ENCODE assay signal across 13 mouse cellular contexts in genomic region chr6:52507171-52507570, GRCm38 (mm10).
DNase-seq lines count a peak whose midpoint lies in the region; ATAC-seq lines count a peak whose summit lies in the region.
"Had no signal": no experiment of that assay in that cellular context is flagged by ENCODE, and none has a peak within 500 bp of the region (broad histone marks: within the 10 kb centered on the region; RNA-seq: fewer than 3 reads in every experiment).

No protein-coding gene starts in this region.

- 73% methylated on average over 5 of the region's 5 CpGs for WGBS in heart, embryonic 12.5 days

- no peak overlapping the region for H3K27ac ChIP-seq in heart, embryonic 12.5 days (ENCODE audit: poor library complexity, severe bottlenecking)
- H3K27ac ChIP-seq: embryonic facial prominence, embryonic 15.5 days had no signal

- H3K4me1 ChIP-seq in heart, embryonic 12.5 days (replicated peaks), result no peaks in the 10 kb centered on the region

- intact Hi-C loops in left cerebral cortex, postnatal 25 days (cut with DNase I), result no loop called here

- no peak overlapping the region for H3K4me3 ChIP-seq in heart, embryonic 12.5 days
- H3K4me3 ChIP-seq: embryonic facial prominence, embryonic 15.5 days had no signal

- peak; percentile 97 for DNase-seq in heart, adult 11 months
- DNase-seq in left cerebral cortex, postnatal 25 days (ENCODE audit: low spot score in 2 of 2), result peak; percentile 11 to 18
- no peak for DNase-seq in left cerebral cortex, adult 8-10 months (ENCODE audit: low spot score in 2 of 2)
- DNase-seq in right cerebral cortex, adult 18-20 months, result peak; percentile 7
- DNase-seq in right cerebral cortex, postnatal 14 days, result no peak
- DNase-seq in telencephalon, adult 2 months (ENCODE audit: low read depth, low spot score), result peak; percentile 17
- no peak for DNase-seq in kidney, adult 9 months
- DNase-seq: kidney, adult 11 months; lung, postnatal 4 days; retina, postnatal 1 day; thymus, adult 2 months had no signal

- no peak overlapping the region for H3K9ac ChIP-seq in heart, embryonic 12.5 days
- H3K9ac ChIP-seq: embryonic facial prominence, embryonic 15.5 days had no signal

- no peak overlapping the region for H3K4me2 ChIP-seq in heart, embryonic 12.5 days
- H3K4me2 ChIP-seq: embryonic facial prominence, embryonic 15.5 days had no signal

- no peak for ATAC-seq in heart, embryonic 12.5 days (ENCODE audit: insufficient number of reproducible peaks, low FRiP score)

- H3K36me3 ChIP-seq in heart, embryonic 12.5 days, result no peaks in the 10 kb centered on the region
- H3K36me3 ChIP-seq: embryonic facial prominence, embryonic 15.5 days had no signal

- H3K9me3 ChIP-seq in heart, embryonic 12.5 days (replicated peaks), result no peaks in the 10 kb centered on the region
- H3K9me3 ChIP-seq: embryonic facial prominence, embryonic 15.5 days had no signal

- no peaks in the 10 kb centered on the region for H3K27me3 ChIP-seq in heart, embryonic 12.5 days (replicated peaks)
- H3K27me3 ChIP-seq: embryonic facial prominence, embryonic 15.5 days had no signal

Comparison
In these comparisons a context has a peak if more than half of its experiments do, and no peak if none do; other contexts are left out.
1. DNase-seq: peak in heart, adult 11 months (single experiment), left cerebral cortex, postnatal 25 days (2 of 2), right cerebral cortex, adult 18-20 months (single experiment) and telencephalon, adult 2 months (single experiment); none in left cerebral cortex, adult 8-10 months (0 of 2), right cerebral cortex, postnatal 14 days (single experiment) and kidney, adult 9 months (single experiment).